Mouse (Mus musculus) CH12.LX (cell line): Measurements from ENCODE around the gene Gm7694.
A peak's percentile ranks its signal among the peaks of the same experiment; 100 is the strongest.

Experiments
- CHD2 ChIP-seq: IDR thresholded peaks from 2 replicates; pipeline ENCODE4 v1.6.1; 2011; ENCODE audit warnings: low read length, improper control_type of control experiment
- CTCF ChIP-seq, 2 experiments: IDR thresholded peaks in 1 of 2; conservative IDR thresholded peaks in 1 of 2; 2 replicates each; pipeline ENCODE4 v1.5.1; 2011 to 2012; ENCODE audit warnings: low read depth in 2 of 2, low read length in 2 of 2, improper control_type of control experiment in 1 of 2, inconsistent platforms in 1 of 2, mild to moderate bottlenecking in 1 of 2, moderate library complexity in 1 of 2
- E2F4 ChIP-seq: IDR thresholded peaks from 2 replicates; pipeline ENCODE4 v1.6.1; 2011; ENCODE audit warnings: low read depth, low read length, improper control_type of control experiment; ENCODE audit not compliant: insufficient replicate concordance
- ELF1 ChIP-seq: IDR thresholded peaks from 2 replicates; pipeline ENCODE4 v1.6.1; 2014; ENCODE audit warnings: low read depth, mild to moderate bottlenecking, inconsistent platforms, low read length, improper control_type of control experiment
- EP300 ChIP-seq: IDR thresholded peaks from 2 replicates; pipeline ENCODE4 v1.6.1; 2011; ENCODE audit warnings: low read length, improper control_type of control experiment
- MEF2A ChIP-seq: IDR thresholded peaks from 2 replicates; pipeline ENCODE4 v1.6.1; 2014; ENCODE audit warnings: low read depth, mild to moderate bottlenecking, inconsistent platforms, low read length, improper control_type of control experiment, borderline replicate concordance
- NRF1 ChIP-seq: IDR thresholded peaks from 2 replicates; pipeline ENCODE4 v1.6.1; 2014; ENCODE audit warnings: low read depth, mild to moderate bottlenecking, inconsistent platforms, low read length, improper control_type of control experiment, moderate library complexity
- POLR2A ChIP-seq: IDR thresholded peaks from 2 replicates; pipeline ENCODE4 v1.6.1; 2011; ENCODE audit warnings: low read depth, mild to moderate bottlenecking, improper control_type of control experiment, low read length
- POLR2AphosphoS2 ChIP-seq: IDR thresholded peaks from 2 replicates; pipeline ENCODE4 v1.6.1; 2011; ENCODE audit warnings: low read depth, low read length, improper control_type of control experiment
- RAD21 ChIP-seq: IDR thresholded peaks from 2 replicates; pipeline ENCODE4 v1.6.1; 2011; ENCODE audit warnings: low read depth, mild to moderate bottlenecking, low read length, improper control_type of control experiment, moderate library complexity
- TCF12 ChIP-seq: IDR thresholded peaks from 2 replicates; pipeline ENCODE4 v1.6.1; 2014; ENCODE audit warnings: low read depth, mild to moderate bottlenecking, inconsistent platforms, low read length, improper control_type of control experiment
- USF1 ChIP-seq: IDR thresholded peaks from 2 replicates; pipeline ENCODE4 v1.6.1; 2014; ENCODE audit warnings: low read depth, mild to moderate bottlenecking, inconsistent platforms, low read length, improper control_type of control experiment
- ZKSCAN1 ChIP-seq: IDR thresholded peaks from 2 replicates; pipeline ENCODE4 v1.6.1; 2012; ENCODE audit warnings: low read depth, inconsistent platforms, low read length, improper control_type of control experiment, borderline replicate concordance

DNA sequence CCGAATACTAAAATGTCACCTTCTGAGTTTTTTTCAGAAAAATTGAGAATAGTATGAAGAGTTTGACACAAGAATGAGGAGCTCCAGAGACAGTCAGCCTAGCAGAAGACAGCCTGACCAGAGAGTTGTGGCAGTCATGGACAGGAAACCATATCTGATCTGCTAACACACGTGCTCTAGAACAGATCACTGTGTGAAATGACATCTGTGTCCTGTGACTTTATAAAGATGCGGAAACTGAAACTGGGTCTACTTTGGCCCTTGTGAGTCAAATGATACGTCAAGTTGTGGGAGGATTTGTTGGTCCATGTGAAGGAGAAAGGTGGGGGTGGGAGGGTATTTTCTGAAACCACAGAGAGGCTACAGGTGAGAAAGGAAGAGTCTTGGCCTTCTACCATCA lies 35.4 kb downstream of the Gm7694 start:
- TF ChIP-seq TCF12 = no peak
- TF ChIP-seq ZKSCAN1 = no peak
- no peak for TF ChIP-seq POLR2AphosphoS2
- TF ChIP-seq POLR2A = no peak
- TF ChIP-seq ELF1 = no peak
- TF ChIP-seq CTCF (conservative IDR thresholded peaks at IDR 0.05 in 1 of 2, IDR thresholded peaks at IDR 0.05 in 1 of 2; ENCODE audit: low read depth in 2 of 2, low read length in 2 of 2) = no peak
- TF ChIP-seq E2F4 = no peak
- TF ChIP-seq MEF2A = no peak
- no peak for TF ChIP-seq USF1
- TF ChIP-seq NRF1 = no peak
- no peak for TF ChIP-seq RAD21
- TF ChIP-seq CHD2 = no peak
- 0 out of 2 replicates have a peak, but pooled peaks have one; percentile 46 for TF ChIP-seq EP300
